Mouse (Mus musculus) spleen, postnatal 36 days (tissue): Measurements from ENCODE around the gene Crbn.
A peak's percentile ranks its signal among the peaks of the same experiment; 100 is the strongest.

ENCODE experiments used
- DNase-seq, 2 experiments: peaks; one replicate each; pipeline ENCODE4 v3.0.0; 2022; ENCODE audit warnings: low spot score in 2 of 2, mixed read lengths in 1 of 2

The Crbn gene

GRCm38 (mm10) chr6:106799333-106800226, at the start of gene Crbn:
Gene Crbn, minus strand, starts transcription at chr6:106800077.
- DNase-seq = peak; percentile 88 to 89

- DNase-seq = no peak
Observed at GRCm38 (mm10) chr6:106840181-106840580, 40.3 kb upstream of the Crbn start.

GRCm38 (mm10) chr6:106838053-106838452, 38.2 kb upstream of the Crbn start:
- DNase-seq = no peak

GRCm38 (mm10) chr6:106835316-106835715, 35.4 kb upstream of the Crbn start:
- no peak for DNase-seq

GRCm38 (mm10) chr6:106822329-106822728, 22.5 kb upstream of the Crbn start:
- DNase-seq = no peak

GRCm38 (mm10) chr6:106820566-106820965, 20.7 kb upstream of the Crbn start:
- DNase-seq = no peak

- no peak for DNase-seq
Observed at GRCm38 (mm10) chr6:106819906-106820305, 20.0 kb upstream of the Crbn start.

GRCm38 (mm10) chr6:106819246-106819645, 19.4 kb upstream of the Crbn start:
- DNase-seq = no peak

- DNase-seq = no peak
Observed at GRCm38 (mm10) chr6:106810686-106811085, 10.8 kb upstream of the Crbn start.

GRCm38 (mm10) chr6:106809161-106809560, 9.3 kb upstream of the Crbn start:
- no peak for DNase-seq

- no peak for DNase-seq
Observed at GRCm38 (mm10) chr6:106804904-106805303, 5.0 kb upstream of the Crbn start.

- DNase-seq = no peak
Observed at GRCm38 (mm10) chr6:106800227-106800557, 315 bp upstream of the Crbn start.

- DNase-seq = peak in 1 of 2 experiments; percentile 12
Observed at GRCm38 (mm10) chr6:106794094-106794814, 5.6 kb downstream of the Crbn start.

- DNase-seq = no peak
Observed at GRCm38 (mm10) chr6:106793621-106794020, 6.3 kb downstream of the Crbn start.

- DNase-seq = no peak
Observed at GRCm38 (mm10) chr6:106793088-106793487, 6.8 kb downstream of the Crbn start.

- DNase-seq = no peak
Observed at GRCm38 (mm10) chr6:106792486-106792885, 7.4 kb downstream of the Crbn start.

GRCm38 (mm10) chr6:106791429-106791828, 8.4 kb downstream of the Crbn start:
- DNase-seq = no peak

- no peak for DNase-seq
Observed at GRCm38 (mm10) chr6:106787138-106787537, 12.7 kb downstream of the Crbn start.

- no peak for DNase-seq
Observed at GRCm38 (mm10) chr6:106770046-106770445, 29.8 kb downstream of the Crbn start.

GRCm38 (mm10) chr6:106769290-106769866, 30.5 kb downstream of the Crbn start:
- no peak for DNase-seq

- peak; percentile 97 to 98 for DNase-seq
Observed at GRCm38 (mm10) chr6:106768640-106769289, 31.1 kb downstream of the Crbn start, which contains the start of gene Trnt1. Gene Trnt1, plus strand, starts transcription at chr6:106769120.

- DNase-seq = no peak
Observed at GRCm38 (mm10) chr6:106766774-106767173, 33.1 kb downstream of the Crbn start.
